Comparison of ENCODE assay signal across 25 mouse cellular contexts in the genomic region with DNA sequence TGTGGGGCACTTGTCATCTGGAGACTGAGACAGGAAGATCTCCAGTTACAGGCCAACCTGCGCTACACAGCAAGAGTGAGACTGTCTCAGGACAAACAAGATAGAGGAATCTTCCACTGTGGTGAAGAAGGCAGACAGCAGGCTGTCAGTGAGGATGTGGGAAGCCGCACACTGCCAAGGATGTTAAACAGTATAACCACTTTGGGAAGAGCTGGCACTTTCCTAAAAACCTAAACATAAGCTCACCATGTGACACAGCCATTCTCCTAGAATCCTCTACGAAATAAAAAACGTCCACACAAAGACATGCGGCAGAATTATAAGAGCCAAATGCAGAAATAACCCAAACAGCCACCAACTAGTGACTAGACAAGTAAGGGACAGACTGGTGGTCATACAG. TPM values are rescaled to one million over a fixed set of nuclear protein-coding genes. Genes with fewer than 3 reads are reported as not detected.
DNase-seq lines count a peak whose midpoint lies in the region; ATAC-seq and TF ChIP-seq lines count a peak whose summit lies in the region.
"Had no signal": no experiment of that assay in that cellular context is flagged by ENCODE, and none has a peak within 500 bp of the region (broad histone marks: within the 10 kb centered on the region; RNA-seq: fewer than 3 reads in every experiment).

No protein-coding gene starts in this region.

- no peaks in the 10 kb centered on the region for H3K9me3 ChIP-seq in liver, embryonic 16.5 days (replicated peaks; ENCODE audit: control insufficient read depth, low read length)
- H3K9me3 ChIP-seq: embryonic facial prominence, embryonic 10.5 days; embryonic facial prominence, embryonic 15.5 days; heart, embryonic 13.5 days; limb, embryonic 13.5 days; midbrain, embryonic 10.5 days; midbrain, embryonic 15.5 days; neural tube, embryonic 15.5 days had no signal

- no peaks in the 10 kb centered on the region for H3K36me3 ChIP-seq in liver, embryonic 16.5 days (ENCODE audit: control insufficient read depth, insufficient read depth)
- H3K36me3 ChIP-seq: embryonic facial prominence, embryonic 15.5 days; midbrain, embryonic 15.5 days; neural tube, embryonic 15.5 days had no signal

- H3K9ac ChIP-seq in liver, embryonic 16.5 days (ENCODE audit: low read depth, low read length) = no peak overlapping the region
- H3K9ac ChIP-seq: embryonic facial prominence, embryonic 15.5 days; heart, embryonic 13.5 days; hindbrain, embryonic 14.5 days; limb, embryonic 13.5 days; midbrain, embryonic 15.5 days; neural tube, embryonic 15.5 days had no signal

- H3K4me1 ChIP-seq in liver, embryonic 16.5 days (ENCODE audit: control insufficient read depth, low read depth, low read length) = peaks cover 66% of the 10 kb centered on the region

- no peaks in the 10 kb centered on the region for H3K27me3 ChIP-seq in liver, embryonic 16.5 days (ENCODE audit: control insufficient read depth, insufficient read depth, low read depth, low read length)
- H3K27me3 ChIP-seq: embryonic facial prominence, embryonic 15.5 days; heart, embryonic 13.5 days; limb, embryonic 13.5 days; midbrain, embryonic 15.5 days; neural tube, embryonic 15.5 days had no signal

- no peak overlapping the region for H3K4me2 ChIP-seq in liver, embryonic 16.5 days (ENCODE audit: low read depth, low read length)
- H3K4me2 ChIP-seq: embryonic facial prominence, embryonic 15.5 days; heart, embryonic 13.5 days; hindbrain, embryonic 14.5 days; limb, embryonic 13.5 days; midbrain, embryonic 15.5 days; neural tube, embryonic 15.5 days had no signal

- peak overlapping the region; percentile 71 for H3K27ac ChIP-seq in left cerebral cortex, adult 2 months
- H3K27ac ChIP-seq in liver, embryonic 16.5 days (ENCODE audit: low read length) = peak overlapping the region; percentile 21
- H3K27ac ChIP-seq: embryonic facial prominence, embryonic 10.5 days; embryonic facial prominence, embryonic 15.5 days; heart, embryonic 13.5 days; hindbrain, embryonic 14.5 days; kidney, postnatal 0 days; limb, embryonic 13.5 days; macrophage; midbrain, embryonic 10.5 days; midbrain, embryonic 15.5 days; neural tube, embryonic 15.5 days had no signal

- 80% methylated on average over 5 of the region's 5 CpGs for WGBS in liver, embryonic 16.5 days (ENCODE audit: insufficient replicate concordance)

- no peak overlapping the region for H3K4me3 ChIP-seq in left cerebral cortex, adult 2 months
- H3K4me3 ChIP-seq in liver, embryonic 16.5 days (ENCODE audit: low read depth, low read length) = no peak overlapping the region
- H3K4me3 ChIP-seq: embryonic facial prominence, embryonic 10.5 days; embryonic facial prominence, embryonic 15.5 days; heart, embryonic 13.5 days; limb, embryonic 13.5 days; midbrain, embryonic 10.5 days; midbrain, embryonic 15.5 days; neural tube, embryonic 15.5 days had no signal

- TF ChIP-seq CTCF in left cerebral cortex, adult 2 months (IDR thresholded peaks at IDR 0.05) = no peak

- 0 out of 2 replicates have a peak, but pooled peaks have one; percentile 17 for ATAC-seq in liver, embryonic 16.5 days (ENCODE audit: low read depth)
- ATAC-seq in erythroid progenitor cell, adult 5-6 weeks (replicated peaks; ENCODE audit: low FRiP score, poor library complexity, severe bottlenecking) = no peak
- ATAC-seq: forebrain, embryonic 14.5 days; midbrain, embryonic 15.5 days had no signal

- intact Hi-C loops in left cerebral cortex, adult 2 months (cut with DNase I) = no loop called here
- intact Hi-C loops in left cerebral cortex, postnatal 4 days (cut with DNase I) = no loop called here

- no peak for DNase-seq in left cerebral cortex, adult 2 months (ENCODE audit: extremely low spot score in 1 of 2, low spot score in 2 of 2)
- DNase-seq in left cerebral cortex, postnatal 4 days = no peak
- DNase-seq in right cerebral cortex, adult 2 months (ENCODE audit: low spot score in 2 of 2) = peak; percentile 37 to 40
- no peak for DNase-seq in right cerebral cortex, postnatal 10 days (ENCODE audit: low spot score in 2 of 2)
- DNase-seq in thymus, postnatal 4 days = no peak
- DNase-seq: adrenal gland, postnatal 25 days; B cell, adult 2 months; cerebellum, adult 18-20 months; heart, postnatal 10 days; kidney, adult 2 months; lung, adult 2 months; lung, postnatal 10 days had no signal

RNA-seq across cellular contexts. Expression of a gene that starts 6.1 kb away (rescaled TPM):
- 10 to 100 TPM; 86.7 to 88.6 TPM for total RNA-seq in left cerebral cortex, adult 2 months (2021)
- total RNA-seq in left cerebral cortex, postnatal 4 days (2021) = 10 to 100 TPM; 85.8 to 86.5 TPM
- polyA plus RNA-seq in liver, embryonic 16.5 days (2015; fragmentation: Nextera tagmentation; extraction: Ambion mirVana) = 4.3 and 5.9 TPM in 2 replicates
- total RNA-seq in erythroid progenitor cell, adult 5-6 weeks (2015; ENCODE audit: low replicate concordance) = 127 and 132 TPM in 2 replicates
- 81.0 and 108 TPM in 2 replicates for total RNA-seq in erythroid progenitor cell, adult 5-6 weeks (2017; ENCODE audit: low replicate concordance)

RNA-seq across cellular contexts. Expression of a gene that starts 53.3 kb away (rescaled TPM):
- 10 to 100 TPM; 19.6 to 19.7 TPM for total RNA-seq in left cerebral cortex, adult 2 months (2021)
- total RNA-seq in left cerebral cortex, postnatal 4 days (2021) = 10 to 100 TPM; 22.6 to 23.7 TPM
- 9.0 and 9.1 TPM in 2 replicates for polyA plus RNA-seq in liver, embryonic 16.5 days (2015; fragmentation: Nextera tagmentation; extraction: Ambion mirVana)
- total RNA-seq in erythroid progenitor cell, adult 5-6 weeks (2015; ENCODE audit: low replicate concordance) = 2.5 and 2.9 TPM in 2 replicates
- total RNA-seq in erythroid progenitor cell, adult 5-6 weeks (2017; ENCODE audit: low replicate concordance) = 7.8 and 10.1 TPM in 2 replicates

Comparison
In these comparisons a context has a peak if more than half of its experiments do, and no peak if none do; other contexts are left out.
1. DNase-seq: peak in right cerebral cortex, adult 2 months (2 of 2); none in left cerebral cortex, adult 2 months (0 of 2), left cerebral cortex, postnatal 4 days (single experiment), right cerebral cortex, postnatal 10 days (0 of 2) and thymus, postnatal 4 days (single experiment).